Mouse (Mus musculus) C2C12 (cell line): ENCODE measurements at regions not wholly inside any gene's neighbourhood (a gene's known extent, or its start where the extent isn't known, plus 50 kb on each side); places are given as distances from the start of the nearest gene placed in this dataset.

Experiments
- CTCF ChIP-seq: IDR thresholded peaks from one replicate; pipeline ENCODE4 v1.5.1; 2011; ENCODE audit not compliant: control insufficient read depth, insufficient read depth, insufficient read length
- FOSL1 ChIP-seq: IDR thresholded peaks from one replicate; pipeline ENCODE4 v1.8.0; 2011; ENCODE audit warnings: mild to moderate bottlenecking, low read length; ENCODE audit not compliant: poor library complexity, insufficient read depth, severe bottlenecking
- MAX ChIP-seq: IDR thresholded peaks from one replicate; pipeline ENCODE4 v1.6.1; 2011; ENCODE audit warnings: mild to moderate bottlenecking, control low read depth
- MYOG ChIP-seq: IDR thresholded peaks from one replicate; pipeline ENCODE4 v1.6.1; 2011; ENCODE audit not compliant: control insufficient read depth, insufficient read length; ENCODE audit errors: extremely low read depth
- USF1 ChIP-seq: IDR thresholded peaks from one replicate; pipeline ENCODE4 v1.6.1; 2011; ENCODE audit warnings: low read depth, mild to moderate bottlenecking, control low read depth, moderate library complexity

GRCm38 (mm10) chr5:119964751-119965150 lies 132.3 kb downstream of the Tbx5 start:
- TF ChIP-seq USF1 (no peak), CTCF (no peak), MAX (no peak), MYOG (no peak), FOSL1 (no peak)
